Mouse (Mus musculus) liver, embryonic 14.5 days (tissue): ENCODE measurements at regions not wholly inside any gene's neighbourhood (a gene's known extent, or its start where the extent isn't known, plus 50 kb on each side); places are given as distances from the start of the nearest gene placed in this dataset.

ENCODE experiments used
- ATAC-seq: fragments of 200-750 bp; cut with Nextera tagmentation; 2 replicates; pipeline ENCODE4 v1.8.0; 2017; ENCODE audit warnings: moderate number of reproducible peaks, mild to moderate bottlenecking, moderate library complexity; ENCODE audit not compliant: insufficient read depth
- DNase-seq, 3 experiments: peaks; one replicate each; pipeline ENCODE4 v3.0.0-alpha.2; 2012 to 2013; ENCODE audit warnings: low read depth in 3 of 3, low spot score in 3 of 3
- H3K27ac ChIP-seq: fragments of 300-500 bp; sonication (generic); 2 replicates; pipeline ENCODE4 v1.5.1; 2014; ENCODE audit warnings: moderate library complexity, mild to moderate bottlenecking, control low read depth, inconsistent platforms
- H3K27me3 ChIP-seq: fragments of 300-500 bp; sonication (generic); 2 replicates; pipeline ENCODE4 v1.6.1; 2014; ENCODE audit warnings: mild to moderate bottlenecking, low read length, moderate library complexity; ENCODE audit not compliant: control insufficient read depth, insufficient read depth
- H3K36me3 ChIP-seq: fragments of 300-500 bp; sonication (generic); replicated peaks from 2 replicates; pipeline ENCODE4 v1.6.1; 2014; ENCODE audit warnings: low read depth; ENCODE audit not compliant: control insufficient read depth, insufficient read depth
- H3K4me1 ChIP-seq, 2 experiments: fragments of 200-500 bp in 1 of 2; fragments of 300-500 bp in 1 of 2; sonication (generic) in 1 of 2; replicated peaks; 2 replicates each; pipeline ENCODE4 v1.6.1; 2012 to 2014; ENCODE audit warnings: antibody characterized with exemption in 1 of 2, inconsistent platforms in 1 of 2, low read length in 1 of 2; ENCODE audit not compliant: control insufficient read depth in 2 of 2, insufficient read depth in 2 of 2
- H3K4me2 ChIP-seq: fragments of 300-500 bp; sonication (generic); 2 replicates; pipeline ENCODE4 v1.6.1; 2014; ENCODE audit warnings: low read depth, mild to moderate bottlenecking, control low read depth, moderate library complexity
- H3K4me3 ChIP-seq, 2 experiments: fragments of 200-500 bp in 1 of 2; fragments of 300-500 bp in 1 of 2; sonication (generic) in 1 of 2; 2 replicates each; pipeline ENCODE4 v1.5.1; 2012 to 2014; ENCODE audit warnings: low read depth in 2 of 2, low read length in 2 of 2, mild to moderate bottlenecking in 2 of 2, control low read depth in 1 of 2, inconsistent platforms in 1 of 2, moderate library complexity in 1 of 2; ENCODE audit not compliant: insufficient read depth in 1 of 2
- H3K9ac ChIP-seq: fragments of 300-500 bp; sonication (generic); replicated peaks from 2 replicates; pipeline ENCODE4 v1.6.1; 2014; ENCODE audit warnings: mild to moderate bottlenecking, control low read depth, moderate library complexity
- H3K9me3 ChIP-seq: fragments of 300-500 bp; sonication (generic); 2 replicates; pipeline ENCODE4 v1.6.1; 2016; ENCODE audit warnings: low read length, mixed read lengths; ENCODE audit not compliant: control insufficient read depth
- CTCF ChIP-seq: IDR thresholded peaks from 2 replicates; pipeline ENCODE4 v1.5.1; 2016; ENCODE audit warnings: antibody characterized with exemption, low read depth, control low read depth
- EP300 ChIP-seq: IDR thresholded peaks from 2 replicates; pipeline ENCODE4 v1.6.1; 2016; ENCODE audit warnings: antibody characterized with exemption, low read depth
- WGBS: fragments of 180-500 bp; shearing (Covaris S2); extraction: QIAGEN DNeasy Blood & Tissue Kit; methylation state at CpG from one replicate; pipeline ENCODE4 v1.1.7; 2014; ENCODE audit not compliant: insufficient replicate concordance; 5-methylcytosine and 5-hydroxymethylcytosine counted together

- DNase-seq, result no peak
- H3K4me2 ChIP-seq, result no peak overlapping the region
- ATAC-seq, result no peak
- WGBS, result 30% methylated on average over 2 of the region's 2 CpGs
- TF ChIP-seq CTCF (no peak), EP300 (no peak)
- no peaks in the 10 kb centered on the region for H3K36me3 ChIP-seq
- no peak overlapping the region for H3K4me3 ChIP-seq
- H3K27ac ChIP-seq, result no peak overlapping the region
- no peaks in the 10 kb centered on the region for H3K9me3 ChIP-seq
- H3K4me1 ChIP-seq, result no peaks in the 10 kb centered on the region
- no peaks in the 10 kb centered on the region for H3K27me3 ChIP-seq
- H3K9ac ChIP-seq, result no peak overlapping the region
Observed at GRCm38 (mm10) chr12:107266696-107267095, 221.7 kb upstream of the 3110018I06Rik start.

- ATAC-seq, result no peak
- TF ChIP-seq CTCF (no peak), EP300 (no peak)
Observed at GRCm38 (mm10) chr12:107285622-107286021, 202.8 kb upstream of the 3110018I06Rik start.

DNA sequence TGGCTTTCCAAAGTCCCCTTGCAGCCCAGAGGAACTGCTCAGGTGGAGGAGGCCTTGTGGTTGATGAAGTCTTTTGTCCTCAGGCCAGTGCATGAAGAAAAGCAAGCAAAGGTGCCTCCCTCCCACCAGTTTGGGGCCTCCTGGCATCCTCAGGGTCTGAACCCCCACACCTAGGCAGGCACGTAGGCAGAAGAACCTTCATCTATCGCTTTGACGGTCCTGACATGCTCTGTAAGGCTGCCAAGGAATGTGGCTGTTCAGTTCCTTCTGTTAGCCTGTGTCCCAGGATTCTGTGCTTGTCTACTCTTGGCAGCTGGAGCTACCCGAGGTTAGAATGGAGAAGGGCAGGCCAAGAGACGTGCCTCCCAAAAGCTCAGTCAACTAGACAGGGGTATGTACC is 197.1 kb upstream of the 3110018I06Rik start:
- Histone ChIP-seq H3K4me3 (no peak overlapping the region), H3K9me3 (no peaks in the 10 kb centered on the region), H3K36me3 (no peaks in the 10 kb centered on the region), H3K4me1 (no peaks in the 10 kb centered on the region), H3K27ac (no peak overlapping the region), H3K9ac (no peak overlapping the region), H3K4me2 (no peak overlapping the region), H3K27me3 (no peaks in the 10 kb centered on the region)
- 52% methylated on average over 5 of the region's 5 CpGs for WGBS
- ATAC-seq, result no peak
- no peak for TF ChIP-seq CTCF
- no peak for TF ChIP-seq EP300
- DNase-seq, result no peak

More at GRCm38 (mm10) chr12:107285622-107286021, 202.8 kb upstream of the 3110018I06Rik start:
- Histone ChIP-seq H3K27me3 (no peaks in the 10 kb centered on the region), H3K36me3 (no peaks in the 10 kb centered on the region), H3K4me1 (no peaks in the 10 kb centered on the region), H3K9me3 (no peaks in the 10 kb centered on the region; the same call in 1 of the 2 replicates), H3K9ac (no peak overlapping the region), H3K4me2 (no peak overlapping the region), H3K27ac (no peak overlapping the region), H3K4me3 (no peak overlapping the region)
- WGBS, result 45% methylated on average over 9 of the region's 9 CpGs
- no peak for DNase-seq

DNA sequence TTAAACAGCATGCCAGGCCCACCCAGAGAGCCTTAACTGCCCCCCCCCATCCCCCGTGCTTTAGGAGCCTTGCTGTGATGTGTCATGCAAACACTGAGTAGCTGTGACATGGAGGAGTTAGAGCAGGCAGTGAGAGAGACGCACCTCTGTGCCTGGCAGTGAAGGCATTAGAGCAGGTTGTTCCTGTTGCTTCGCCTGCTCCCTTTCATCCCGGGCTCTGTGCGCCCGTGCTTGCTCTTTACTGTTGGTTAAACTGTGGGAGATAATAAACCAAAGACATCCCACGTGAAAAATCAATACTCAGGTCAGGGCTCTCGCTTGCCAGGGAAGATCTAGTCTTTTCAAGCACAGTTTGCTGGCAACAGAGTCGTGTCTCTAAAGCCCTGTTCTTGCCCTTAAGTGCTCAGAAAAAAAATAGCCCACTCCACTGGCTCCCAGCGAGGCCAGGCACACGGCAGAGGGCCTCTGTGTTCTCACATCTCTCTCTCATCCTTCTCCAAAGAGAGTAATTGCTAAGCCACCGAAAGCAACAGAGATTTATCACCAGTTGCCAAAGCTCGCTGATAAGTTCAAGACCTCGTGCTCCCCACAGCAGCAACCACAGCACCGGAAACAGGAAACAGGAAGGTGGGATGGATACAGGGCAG is 181.2 kb upstream of the 3110018I06Rik start:
- Histone ChIP-seq H3K9me3 (no peaks in the 10 kb centered on the region), H3K4me2 (no peak overlapping the region), H3K36me3 (no peaks in the 10 kb centered on the region), H3K4me3 (no peak overlapping the region), H3K27ac (no peak overlapping the region), H3K27me3 (no peaks in the 10 kb centered on the region), H3K9ac (no peak overlapping the region), H3K4me1 (no peaks in the 10 kb centered on the region)
- no peak for TF ChIP-seq CTCF
- no peak for TF ChIP-seq EP300
- ATAC-seq, result no peak
- no peak for DNase-seq
- 11% methylated on average over 15 of the region's 15 CpGs for WGBS

GRCm38 (mm10) chr12:107315446-107315845 is 173.0 kb upstream of the 3110018I06Rik start:
- H3K4me2 ChIP-seq, result no peak overlapping the region
- no peaks in the 10 kb centered on the region for H3K27me3 ChIP-seq
- ATAC-seq (no peak), DNase-seq (no peak)
- TF ChIP-seq EP300 (no peak), CTCF (no peak)
- no peak overlapping the region for H3K4me3 ChIP-seq
- no peaks in the 10 kb centered on the region for H3K36me3 ChIP-seq
- H3K9me3 ChIP-seq, result no peaks in the 10 kb centered on the region
- no peak overlapping the region for H3K27ac ChIP-seq
- H3K4me1 ChIP-seq, result no peaks in the 10 kb centered on the region
- WGBS, result 75% methylated on average over 4 of the region's 4 CpGs
- H3K9ac ChIP-seq, result no peak overlapping the region
